Mouse (Mus musculus): Measurements from ENCODE around the gene Vmp1. TPM values are rescaled to one million over a fixed set of nuclear protein-coding genes. Genes with fewer than 3 reads are reported as not detected.

Gene Vmp1
- polyA plus RNA-seq, 1 experiment, result 55.3 TPM

DNA sequence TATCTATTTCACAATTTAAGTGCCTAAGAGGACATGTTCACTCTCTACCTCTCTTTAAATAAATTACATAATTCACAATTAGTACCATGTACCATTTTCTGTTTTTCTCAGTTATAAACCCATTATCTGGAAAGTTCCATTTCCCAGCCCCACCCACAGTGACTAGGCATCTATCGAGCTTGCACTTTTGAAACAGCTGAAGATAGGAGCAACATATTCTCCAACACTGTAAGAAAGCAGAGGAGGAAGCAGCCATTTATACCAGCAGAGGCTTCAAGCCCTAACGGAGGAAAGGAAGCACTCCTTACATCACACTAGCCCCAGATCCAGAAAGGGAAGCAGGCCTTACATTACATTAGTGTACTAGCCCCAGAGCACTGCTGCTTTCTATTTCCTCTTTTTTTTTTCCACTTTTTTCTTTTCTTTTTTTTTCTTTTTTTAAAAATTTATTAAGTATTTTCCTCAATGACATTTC is 69.5 kb downstream of the Vmp1 start:
- no peaks in the 10 kb centered on the region for H3K4me1 ChIP-seq (ENCODE audit: control insufficient read depth, insufficient read depth, low read length)
- DNase-seq, result peak; percentile 29
- TF ChIP-seq CTCF (conservative IDR thresholded peaks at IDR 0.05; ENCODE audit: insufficient read depth, insufficient read length, low read depth, low read length) (no peak), POLR2A (IDR thresholded peaks at IDR 0.05; ENCODE audit: low read depth, low read length) (no peak)
- no peak overlapping the region for H3K4me3 ChIP-seq (ENCODE audit: insufficient read depth, low read depth, low read length)
- no peaks in the 10 kb centered on the region for H3K27me3 ChIP-seq (replicated peaks; ENCODE audit: control insufficient read depth, insufficient read depth, low read length)
- H3K36me3 ChIP-seq (ENCODE audit: control insufficient read depth, insufficient read depth, low read length), result no peaks in the 10 kb centered on the region
- 43% methylated on average over 2 of the region's 2 CpGs for WGBS
- no peak overlapping the region for H3K27ac ChIP-seq (ENCODE audit: insufficient read depth, low read depth, low read length)

DNA sequence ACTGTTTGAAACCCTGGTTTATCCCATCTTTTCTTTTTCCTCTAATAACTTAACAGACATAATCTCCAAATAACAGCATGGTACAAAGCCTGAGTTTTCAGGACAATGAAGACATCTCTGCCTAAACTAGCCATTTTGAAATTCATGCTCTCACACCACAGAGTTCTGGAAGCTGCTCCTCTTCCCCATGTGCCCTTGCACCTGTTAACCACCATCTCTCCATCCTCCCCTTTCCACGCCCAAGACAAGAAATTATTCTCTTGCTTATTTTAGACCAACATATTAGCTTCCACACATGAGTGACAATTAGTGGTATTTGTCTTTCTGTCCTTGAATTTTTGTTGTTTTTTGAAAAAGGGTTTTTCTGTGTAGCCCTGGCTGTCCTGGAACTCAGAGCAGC is 71.6 kb downstream of the Vmp1 start:
- H3K4me3 ChIP-seq (ENCODE audit: insufficient read depth, low read depth, low read length), result no peak overlapping the region
- WGBS, result 98% methylated on average over 1 of the region's 1 CpGs
- TF ChIP-seq CTCF (conservative IDR thresholded peaks at IDR 0.05; ENCODE audit: insufficient read depth, insufficient read length, low read depth, low read length) (no peak), POLR2A (IDR thresholded peaks at IDR 0.05; ENCODE audit: low read depth, low read length) (no peak)
- DNase-seq, result no peak
- H3K27ac ChIP-seq (ENCODE audit: insufficient read depth, low read depth, low read length), result no peak overlapping the region
- H3K4me1 ChIP-seq (ENCODE audit: control insufficient read depth, insufficient read depth, low read length), result no peaks in the 10 kb centered on the region; the same call in 1 of the 2 replicates
- H3K27me3 ChIP-seq (replicated peaks; ENCODE audit: control insufficient read depth, insufficient read depth, low read length), result no peaks in the 10 kb centered on the region
- H3K36me3 ChIP-seq (ENCODE audit: control insufficient read depth, insufficient read depth, low read length), result no peaks in the 10 kb centered on the region

- no peak for DNase-seq
- Histone ChIP-seq H3K27me3 (replicated peaks; ENCODE audit: control insufficient read depth, insufficient read depth, low read length) (no peaks in the 10 kb centered on the region), H3K4me1 (ENCODE audit: control insufficient read depth, insufficient read depth, low read length) (no peaks in the 10 kb centered on the region; the same call in 1 of the 2 replicates), H3K4me3 (ENCODE audit: insufficient read depth, low read depth, low read length) (no peak overlapping the region), H3K36me3 (ENCODE audit: control insufficient read depth, insufficient read depth, low read length) (no peaks in the 10 kb centered on the region; the same call in 1 of the 2 replicates), H3K27ac (ENCODE audit: insufficient read depth, low read depth, low read length) (no peak overlapping the region)
- TF ChIP-seq CTCF (conservative IDR thresholded peaks at IDR 0.05; ENCODE audit: insufficient read depth, insufficient read length, low read depth, low read length) (no peak), POLR2A (IDR thresholded peaks at IDR 0.05; ENCODE audit: low read depth, low read length) (no peak)
- WGBS, result 76% methylated on average over 3 of the region's 3 CpGs
Measured at GRCm38 (mm10) chr11:86610239-86610638, 73.4 kb downstream of the Vmp1 start.

GRCm38 (mm10) chr11:86607808-86608350 is 75.8 kb downstream of the Vmp1 start:
- no peak for DNase-seq
- H3K4me3 ChIP-seq (ENCODE audit: insufficient read depth, low read depth, low read length), result no peak overlapping the region
- no peaks in the 10 kb centered on the region; the same call in 1 of the 2 replicates for H3K4me1 ChIP-seq (ENCODE audit: control insufficient read depth, insufficient read depth, low read length)
- TF ChIP-seq POLR2A (IDR thresholded peaks at IDR 0.05; ENCODE audit: low read depth, low read length), result no peak
- TF ChIP-seq CTCF (conservative IDR thresholded peaks at IDR 0.05; ENCODE audit: insufficient read depth, insufficient read length, low read depth, low read length), result no peak
- no peak overlapping the region for H3K27ac ChIP-seq (ENCODE audit: insufficient read depth, low read depth, low read length)
- WGBS, result 78% methylated on average over 2 of the region's 2 CpGs
- H3K36me3 ChIP-seq (ENCODE audit: control insufficient read depth, insufficient read depth, low read length), result no peaks in the 10 kb centered on the region; the same call in 1 of the 2 replicates
- no peaks in the 10 kb centered on the region for H3K27me3 ChIP-seq (replicated peaks; ENCODE audit: control insufficient read depth, insufficient read depth, low read length)

DNA sequence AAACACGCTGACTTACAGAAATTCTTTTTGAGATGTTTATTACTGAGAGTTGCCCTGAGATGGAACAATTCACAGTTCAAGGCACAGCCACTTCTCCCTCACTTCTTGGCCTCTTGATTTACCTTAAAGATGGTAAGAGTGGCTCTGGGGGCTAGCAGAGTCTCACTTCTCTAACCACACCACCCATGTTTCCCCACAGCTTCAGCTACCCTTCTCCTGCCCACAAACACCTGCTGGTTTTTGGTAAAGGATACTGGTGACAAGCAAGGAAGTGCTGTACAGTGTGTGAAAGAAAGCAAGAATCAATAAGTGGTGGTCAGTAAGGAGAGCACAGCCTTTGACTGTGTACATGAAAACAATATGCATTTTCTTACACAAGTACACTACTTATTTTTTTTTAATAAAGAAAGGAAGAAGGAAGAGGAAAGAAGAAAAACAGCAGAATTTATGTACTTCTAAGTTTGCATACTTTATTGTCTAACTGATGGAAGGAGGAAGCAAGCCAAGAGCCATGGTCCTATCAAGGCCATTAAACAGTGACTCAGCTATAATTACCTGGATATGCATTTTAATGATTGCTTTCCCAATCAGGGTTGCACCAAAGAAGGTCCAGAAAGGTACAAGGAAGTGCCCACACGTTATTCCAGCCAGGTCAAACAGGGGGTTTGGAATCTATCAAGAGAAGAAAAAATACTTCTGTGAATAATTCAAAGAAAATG is 76.9 kb downstream of the Vmp1 start:
- no peak overlapping the region for H3K4me3 ChIP-seq (ENCODE audit: insufficient read depth, low read depth, low read length)
- WGBS, result 79% methylated on average over 2 of the region's 2 CpGs
- TF ChIP-seq POLR2A (IDR thresholded peaks at IDR 0.05; ENCODE audit: low read depth, low read length), result no peak
- no peak for TF ChIP-seq CTCF (conservative IDR thresholded peaks at IDR 0.05; ENCODE audit: insufficient read depth, insufficient read length, low read depth, low read length)
- no peaks in the 10 kb centered on the region; the same call in 1 of the 2 replicates for H3K36me3 ChIP-seq (ENCODE audit: control insufficient read depth, insufficient read depth, low read length)
- H3K4me1 ChIP-seq (ENCODE audit: control insufficient read depth, insufficient read depth, low read length), result no peaks in the 10 kb centered on the region; the same call in 1 of the 2 replicates
- H3K27me3 ChIP-seq (replicated peaks; ENCODE audit: control insufficient read depth, insufficient read depth, low read length), result no peaks in the 10 kb centered on the region
- H3K27ac ChIP-seq (ENCODE audit: insufficient read depth, low read depth, low read length), result no peak overlapping the region
- DNase-seq, result no peak

DNA sequence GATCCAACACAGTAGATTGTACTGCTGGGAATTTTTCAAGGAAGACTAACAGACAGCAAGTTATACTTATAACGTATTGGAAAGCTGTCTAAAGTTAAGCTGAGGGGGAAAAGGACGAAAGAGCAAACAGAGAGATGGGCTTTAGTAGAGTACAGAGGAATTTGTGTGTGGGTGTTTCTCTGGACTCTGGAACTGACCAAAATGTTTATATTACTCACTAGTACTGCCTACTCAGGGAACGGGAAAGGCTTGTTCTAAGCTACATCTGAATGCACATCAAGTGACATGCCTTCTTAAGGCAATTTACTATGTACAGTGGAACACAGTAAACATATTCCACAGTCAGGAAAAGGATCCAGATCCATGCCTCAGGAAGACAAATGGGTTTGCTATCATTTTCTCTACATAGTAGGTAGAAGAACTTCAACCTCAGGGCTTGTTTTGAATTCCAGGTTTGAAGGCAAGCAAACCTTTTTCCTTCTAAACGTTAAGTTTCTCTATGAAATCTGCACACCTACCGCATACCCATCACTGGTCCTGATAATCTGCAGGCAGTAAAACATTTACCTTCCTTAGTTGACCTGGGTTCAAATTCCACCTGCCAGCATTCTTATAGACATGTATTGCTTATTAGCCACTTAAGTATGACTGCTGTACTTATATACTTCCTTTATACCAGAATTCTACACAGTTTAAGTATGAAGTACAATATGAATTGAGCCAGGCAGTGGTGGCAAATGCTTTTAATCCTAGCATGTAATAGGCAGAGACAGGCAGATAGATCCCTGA is 78.7 kb downstream of the Vmp1 start:
- 49% methylated on average over 5 of the region's 5 CpGs for WGBS
- H3K27me3 ChIP-seq (replicated peaks; ENCODE audit: control insufficient read depth, insufficient read depth, low read length), result no peaks in the 10 kb centered on the region
- no peak for TF ChIP-seq POLR2A (IDR thresholded peaks at IDR 0.05; ENCODE audit: low read depth, low read length)
- DNase-seq, result no peak
- no peak overlapping the region for H3K4me3 ChIP-seq (ENCODE audit: insufficient read depth, low read depth, low read length)
- H3K4me1 ChIP-seq (ENCODE audit: control insufficient read depth, insufficient read depth, low read length), result no peaks in the 10 kb centered on the region; the same call in 1 of the 2 replicates
- H3K27ac ChIP-seq (ENCODE audit: insufficient read depth, low read depth, low read length), result no peak overlapping the region
- no peaks in the 10 kb centered on the region; the same call in 1 of the 2 replicates for H3K36me3 ChIP-seq (ENCODE audit: control insufficient read depth, insufficient read depth, low read length)

DNA sequence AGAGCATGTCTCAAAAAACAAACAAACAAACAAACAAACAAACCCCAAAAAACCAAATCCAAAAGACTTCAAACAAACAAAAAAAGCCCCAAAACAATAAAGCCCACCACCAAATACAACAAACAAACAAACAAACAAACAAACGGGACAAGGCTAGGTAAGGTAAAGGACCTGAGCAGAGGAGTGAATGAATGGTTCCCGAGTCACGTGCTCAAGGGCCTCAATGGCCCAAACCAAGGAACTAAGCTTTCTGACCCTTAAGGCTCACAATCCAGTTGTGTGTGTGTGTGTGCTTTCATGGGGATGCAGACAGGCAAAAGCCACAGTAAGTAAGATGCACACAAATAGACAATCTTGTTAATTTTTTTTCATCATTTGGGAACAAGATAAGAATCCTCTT is 79.3 kb downstream of the Vmp1 start:
- 95% methylated on average over 3 of the region's 3 CpGs for WGBS

More for the DNA sequence above, 79.3 kb downstream of the Vmp1 start:
- Histone ChIP-seq H3K27me3 (replicated peaks; ENCODE audit: control insufficient read depth, insufficient read depth, low read length) (no peaks in the 10 kb centered on the region), H3K27ac (ENCODE audit: insufficient read depth, low read depth, low read length) (no peak overlapping the region), H3K36me3 (ENCODE audit: control insufficient read depth, insufficient read depth, low read length) (no peaks in the 10 kb centered on the region; the same call in 1 of the 2 replicates), H3K4me1 (ENCODE audit: control insufficient read depth, insufficient read depth, low read length) (peaks cover 4% of the 10 kb centered on the region; the same call in 1 of the 2 replicates), H3K4me3 (ENCODE audit: insufficient read depth, low read depth, low read length) (no peak overlapping the region)
- DNase-seq, result no peak
- TF ChIP-seq POLR2A (IDR thresholded peaks at IDR 0.05; ENCODE audit: low read depth, low read length), result no peak
- TF ChIP-seq CTCF (conservative IDR thresholded peaks at IDR 0.05; ENCODE audit: insufficient read depth, insufficient read length, low read depth, low read length), result no peak
